Mouse (Mus musculus) testis, adult 2 months (tissue): ENCODE data around the gene Mettl1. TPM values are rescaled to one million over a fixed set of nuclear protein-coding genes. Genes with fewer than 3 reads are reported as not detected.

Experiments used
- H3K27ac ChIP-seq: fragments of 200-500 bp; 2 replicates; pipeline ENCODE4 v1.5.1; 2012; ENCODE audit warnings: low read depth, low read length; ENCODE audit not compliant: control insufficient read depth, insufficient read depth
- H3K27me3 ChIP-seq: fragments of 200-500 bp; 2 replicates; pipeline ENCODE4 v1.6.1; 2012; ENCODE audit warnings: mild to moderate bottlenecking, low read length, moderate library complexity; ENCODE audit not compliant: control insufficient read depth, insufficient read depth
- H3K36me3 ChIP-seq: fragments of 200-500 bp; 2 replicates; pipeline ENCODE4 v1.6.1; 2012; ENCODE audit warnings: mild to moderate bottlenecking, low read length; ENCODE audit not compliant: control insufficient read depth, insufficient read depth
- H3K4me1 ChIP-seq: fragments of 200-500 bp; 2 replicates; pipeline ENCODE4 v1.6.1; 2012; ENCODE audit warnings: low read length; ENCODE audit not compliant: control insufficient read depth, insufficient read depth
- H3K4me3 ChIP-seq: fragments of 200-500 bp; 2 replicates; pipeline ENCODE4 v1.5.1; 2012; ENCODE audit warnings: low read depth, mild to moderate bottlenecking, low read length, moderate library complexity, mixed read lengths; ENCODE audit not compliant: control insufficient read depth
- CTCF ChIP-seq: fragments of 200-500 bp; IDR thresholded peaks from 2 replicates; pipeline ENCODE4 v1.5.1; 2012; ENCODE audit warnings: low read depth, mild to moderate bottlenecking, inconsistent platforms, low read length, moderate library complexity; ENCODE audit not compliant: control insufficient read depth, insufficient read depth, insufficient replicate concordance
- POLR2A ChIP-seq: fragments of 200-500 bp; IDR thresholded peaks from 2 replicates; pipeline ENCODE4 v1.6.1; 2012; ENCODE audit warnings: low read depth, mild to moderate bottlenecking, inconsistent platforms, low read length, moderate library complexity; ENCODE audit not compliant: control insufficient read depth
- polyA plus RNA-seq: library from polyadenylated mRNA; depleted of rRNA; stranded (reverse); fragments of >200 nt; gene quantifications from 2 replicates; pipeline ENCODE4 v1.2.3, GENCODE M21; 2012; rRNA removed

Mettl1 gene
- polyA plus RNA-seq = 9.4 and 10.0 TPM in 2 replicates

GRCm38 (mm10) chr10:127041274-127041766 lies at the start of gene Mettl1, which contains the start of gene Eef1akmt3:
Gene Mettl1, plus strand, starts transcription at chr10:127041414.
Gene Eef1akmt3, minus strand, starts transcription at chr10:127041513.
- Histone ChIP-seq H3K36me3 (no peaks in the 10 kb centered on the region; the same call in 1 of the 2 replicates), H3K4me3 (peak within 1 kb of the TSS; percentile 97), H3K27ac (no peak within 1 kb of the TSS), H3K27me3 (no peaks in the 10 kb centered on the region), H3K4me1 (peaks cover 7% of the 10 kb centered on the region)
- TF ChIP-seq POLR2A = no peak
- TF ChIP-seq CTCF = no peak

- Histone ChIP-seq H3K4me1 (peaks cover 2% of the 10 kb centered on the region; the same call in 1 of the 2 replicates), H3K4me3 (no peak overlapping the region), H3K27ac (no peak overlapping the region), H3K36me3 (no peaks in the 10 kb centered on the region), H3K27me3 (no peaks in the 10 kb centered on the region)
- TF ChIP-seq CTCF = no peak
- no peak for TF ChIP-seq POLR2A
Measured at GRCm38 (mm10) chr10:126991676-126992075, 49.5 kb upstream of the Mettl1 start.

- H3K27me3 ChIP-seq = no peaks in the 10 kb centered on the region
- no peak overlapping the region for H3K27ac ChIP-seq
- TF ChIP-seq POLR2A = no peak
- TF ChIP-seq CTCF = no peak
- H3K36me3 ChIP-seq = no peaks in the 10 kb centered on the region
- H3K4me3 ChIP-seq = no peak overlapping the region
- H3K4me1 ChIP-seq = no peaks in the 10 kb centered on the region
Measured at GRCm38 (mm10) chr10:126993621-126994020, 47.6 kb upstream of the Mettl1 start.

GRCm38 (mm10) chr10:126997340-126998113 lies 43.7 kb upstream of the Mettl1 start:
- no peaks in the 10 kb centered on the region for H3K4me1 ChIP-seq
- H3K4me3 ChIP-seq = no peak overlapping the region
- no peaks in the 10 kb centered on the region for H3K36me3 ChIP-seq
- H3K27me3 ChIP-seq = no peaks in the 10 kb centered on the region
- TF ChIP-seq CTCF = no peak
- no peak for TF ChIP-seq POLR2A
- no peak overlapping the region for H3K27ac ChIP-seq

GRCm38 (mm10) chr10:127000529-127000928 lies 40.7 kb upstream of the Mettl1 start, which contains the start of gene Avil:
Gene Avil, plus strand, starts transcription at chr10:127000709.
- Histone ChIP-seq H3K27me3 (no peaks in the 10 kb centered on the region), H3K4me1 (no peaks in the 10 kb centered on the region), H3K4me3 (no peak within 1 kb of the TSS), H3K36me3 (no peaks in the 10 kb centered on the region), H3K27ac (no peak within 1 kb of the TSS)
- TF ChIP-seq POLR2A (no peak), CTCF (no peak)

- Histone ChIP-seq H3K27ac (no peak overlapping the region), H3K4me1 (no peaks in the 10 kb centered on the region), H3K36me3 (no peaks in the 10 kb centered on the region), H3K27me3 (no peaks in the 10 kb centered on the region), H3K4me3 (no peak overlapping the region)
- TF ChIP-seq POLR2A (no peak), CTCF (no peak)
Measured at GRCm38 (mm10) chr10:127001297-127001696, 39.9 kb upstream of the Mettl1 start.

- TF ChIP-seq CTCF (no peak), POLR2A (no peak)
- no peaks in the 10 kb centered on the region for H3K36me3 ChIP-seq
- no peaks in the 10 kb centered on the region for H3K4me1 ChIP-seq
- no peak overlapping the region for H3K4me3 ChIP-seq
- H3K27ac ChIP-seq = no peak overlapping the region
- no peaks in the 10 kb centered on the region for H3K27me3 ChIP-seq
Measured at GRCm38 (mm10) chr10:127002056-127002455, 39.2 kb upstream of the Mettl1 start.
